8 mouse cellular contexts compared by ENCODE assay signal in the genomic region with DNA sequence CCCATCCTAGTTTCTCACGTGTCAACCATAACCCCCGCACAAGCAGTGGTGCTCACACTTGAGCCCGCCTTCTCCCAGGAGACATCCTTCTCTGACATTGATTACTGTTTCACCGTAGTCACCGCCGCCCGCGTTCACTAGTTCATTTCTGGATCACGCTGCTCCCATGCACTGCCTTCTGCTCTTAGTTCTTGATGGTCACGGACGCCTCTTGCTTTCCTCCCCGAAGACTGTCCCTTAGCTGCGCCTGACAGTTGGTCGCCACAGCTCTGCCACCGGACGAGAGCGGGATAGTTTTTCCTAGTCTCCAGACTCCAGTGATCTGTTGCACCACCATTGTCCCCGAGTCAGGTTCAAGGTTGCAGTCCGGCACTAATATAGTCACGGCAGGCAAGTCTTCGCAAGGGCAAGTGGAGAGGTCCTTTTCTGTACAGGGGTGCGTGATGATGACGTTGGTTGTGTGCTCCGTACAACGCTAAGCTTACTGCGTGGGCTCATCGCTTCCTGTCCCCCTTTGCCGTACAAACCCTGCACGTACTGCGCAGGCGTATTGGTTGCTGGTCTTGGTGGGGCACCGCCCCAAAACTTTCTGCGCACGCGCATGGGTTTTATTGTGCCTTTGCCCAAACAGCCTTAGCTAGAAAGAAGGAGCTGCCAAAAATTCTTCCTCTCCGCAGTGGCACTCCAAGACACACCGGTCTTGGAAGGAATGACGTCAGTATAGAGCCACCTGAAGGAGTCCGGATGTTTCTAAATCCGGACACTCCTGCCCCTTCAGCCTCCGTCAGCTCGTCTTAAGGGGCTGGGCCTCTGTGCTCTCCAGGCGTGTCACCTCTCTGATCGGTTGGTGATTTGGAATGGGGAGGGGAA. TPM values are rescaled to one million over a fixed set of nuclear protein-coding genes. Genes with fewer than 3 reads are reported as not detected.
DNase-seq lines count a peak whose midpoint lies in the region; ATAC-seq lines count a peak whose summit lies in the region.

Gene Irgq (plus strand): TSS at position 628 of the 870 bp plus-strand sequence.

- H3K4me1 ChIP-seq in intestine, embryonic 14.5 days (replicated peaks; ENCODE audit: control insufficient read depth, insufficient read depth, low read length), result peaks cover 15% of the 10 kb centered on the region

- DNase-seq in adrenal gland, adult 18-20 months (ENCODE audit: low spot score in 2 of 2), result peak; percentile 97 to 98
- DNase-seq in embryo, embryonic 11 days, result peak; percentile 99
- DNase-seq in gastrocnemius, postnatal 25 days, result peak; percentile 96
- peak; percentile 99 for DNase-seq in intestine, embryonic 14.5 days (ENCODE audit: low spot score)
- peak; percentile 99 for DNase-seq in left cerebral cortex, postnatal 14 days (ENCODE audit: low spot score in 2 of 2)
- peak; percentile 99 for DNase-seq in mesoderm, embryonic 11.5 days (ENCODE audit: low read depth, low spot score)
- DNase-seq in right cerebral cortex, postnatal 36 days (ENCODE audit: low spot score in 2 of 2), result peak; percentile 99
- DNase-seq in yolk sac, embryonic 10.5 days (ENCODE audit: low spot score), result peak; percentile 97

- peaks cover 16% of the 10 kb centered on the region for H3K36me3 ChIP-seq in intestine, embryonic 14.5 days (ENCODE audit: control insufficient read depth, insufficient read depth, low read length)

- 0 out of 2 replicates have a peak, but pooled peaks cover 3% of the 10 kb centered on the region for H3K27me3 ChIP-seq in intestine, embryonic 14.5 days (replicated peaks; ENCODE audit: control insufficient read depth, insufficient read depth, low read length)

- H3K9ac ChIP-seq in intestine, embryonic 14.5 days (ENCODE audit: low read length), result peak within 1 kb of the TSS; percentile 75

- under 1% methylated on average over 44 of the region's 44 CpGs for WGBS in intestine, embryonic 14.5 days

- peak within 1 kb of the TSS; percentile 88 for H3K27ac ChIP-seq in intestine, embryonic 14.5 days (ENCODE audit: low read depth)

- H3K4me2 ChIP-seq in intestine, embryonic 14.5 days (ENCODE audit: low read length), result peak within 1 kb of the TSS; percentile 93

- peak; percentile 95 for ATAC-seq in intestine, embryonic 14.5 days (replicated peaks; ENCODE audit: low FRiP score, low TSS enrichment, low read depth)

- H3K4me3 ChIP-seq in intestine, embryonic 14.5 days (ENCODE audit: low read depth, low read length), result peak within 1 kb of the TSS; percentile 82

- H3K9me3 ChIP-seq in intestine, embryonic 14.5 days (ENCODE audit: control insufficient read depth, low read length), result no peaks in the 10 kb centered on the region

- intact Hi-C loops in left cerebral cortex, postnatal 14 days (cut with DNase I), result loop anchor here (1.0 kb wide), 1 partner anchor 17 kb away; no protein-coding TSS in a partner anchor

RNA-seq across cellular contexts. Expression of gene Irgq, which starts in this region (rescaled TPM):
- 10 to 100 TPM; 21.0 to 24.1 TPM for total RNA-seq in adrenal gland, adult 18-20 months (2021)
- 10 to 100 TPM; 12.3 to 13.0 TPM for total RNA-seq in gastrocnemius, postnatal 25 days (2021)
- 6.3 and 7.3 TPM in 2 replicates for polyA plus RNA-seq in intestine, embryonic 14.5 days (2014; fragmentation: Nextera tagmentation; extraction: Ambion mirVana)
- total RNA-seq in left cerebral cortex, postnatal 14 days (2021), result 10 to 100 TPM; 97.0 to 97.6 TPM

Comparison
In these comparisons a context has a peak if more than half of its experiments do, and no peak if none do; other contexts are left out.
1. Peak in every context shown above with its lines: DNase-seq, ATAC-seq, H3K4me3 ChIP-seq and H3K27ac ChIP-seq.